Mouse (Mus musculus) left cerebral cortex, adult 8-10 months (tissue): ENCODE data around the gene Ttll5. TPM values are rescaled to one million over a fixed set of nuclear protein-coding genes. Genes with fewer than 3 reads are reported as not detected.

Source experiments
- DNase-seq, 2 experiments: peaks; one replicate each; pipeline ENCODE4 v3.0.0; 2022; ENCODE audit warnings: low spot score in 2 of 2
- total RNA-seq, 4 experiments: library from RNA; stranded (reverse); gene quantifications; 2 replicates each; pipeline ENCODE4 v1.2.4; 2022

Gene Ttll5
- 10 to 100 TPM; 42.6 to 50.6 (median 49.4) TPM for total RNA-seq

DNA sequence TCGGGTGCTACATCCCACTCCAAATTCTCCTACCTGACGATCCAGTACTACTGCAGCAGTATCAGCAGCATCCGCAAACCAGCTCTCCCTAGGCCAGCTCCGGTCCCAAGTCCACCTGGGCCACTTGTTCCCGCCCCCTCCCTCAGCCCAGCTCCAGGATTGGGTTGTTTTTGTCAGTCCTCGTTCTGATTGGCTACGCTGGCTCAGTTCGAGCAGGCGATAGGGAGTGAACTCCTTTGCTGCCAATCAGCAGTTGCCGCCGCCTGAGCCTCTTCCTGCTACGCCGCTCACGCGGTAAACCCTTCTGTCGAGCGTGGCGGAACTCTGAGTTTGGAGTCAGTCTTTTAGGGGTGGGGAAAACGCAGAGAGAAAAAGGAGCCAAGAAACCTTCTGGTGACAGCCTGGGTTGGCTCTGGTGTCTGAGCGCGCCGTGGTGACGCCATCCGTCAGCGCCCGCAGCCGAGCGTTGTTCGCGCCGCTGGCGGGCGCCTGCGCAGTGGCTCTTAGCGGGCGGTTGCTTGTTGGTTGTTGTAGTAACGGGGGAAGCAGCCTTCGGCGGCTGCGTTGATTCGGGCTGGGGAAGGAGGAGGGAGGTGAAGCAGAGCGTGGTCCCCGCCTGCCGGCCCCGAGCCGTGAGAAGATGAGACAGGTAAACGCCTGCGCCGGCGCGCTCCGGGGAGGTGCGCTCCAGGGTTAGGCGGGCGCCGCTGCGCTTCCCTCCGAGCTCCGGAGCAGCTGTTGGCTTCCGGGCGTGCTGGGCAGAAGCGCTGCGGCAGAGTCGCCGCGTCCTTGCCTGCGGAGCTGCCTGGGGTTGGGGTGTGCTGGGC lies at the start of gene Ttll5, which contains the start of gene Erg28:
Ttll5 (plus strand) TSS at position 222 of the 827 bp plus-strand sequence.
Erg28 (minus strand) TSS at position 113 of the 827 bp plus-strand sequence.
- DNase-seq = peak; percentile 96 to 98

DNA sequence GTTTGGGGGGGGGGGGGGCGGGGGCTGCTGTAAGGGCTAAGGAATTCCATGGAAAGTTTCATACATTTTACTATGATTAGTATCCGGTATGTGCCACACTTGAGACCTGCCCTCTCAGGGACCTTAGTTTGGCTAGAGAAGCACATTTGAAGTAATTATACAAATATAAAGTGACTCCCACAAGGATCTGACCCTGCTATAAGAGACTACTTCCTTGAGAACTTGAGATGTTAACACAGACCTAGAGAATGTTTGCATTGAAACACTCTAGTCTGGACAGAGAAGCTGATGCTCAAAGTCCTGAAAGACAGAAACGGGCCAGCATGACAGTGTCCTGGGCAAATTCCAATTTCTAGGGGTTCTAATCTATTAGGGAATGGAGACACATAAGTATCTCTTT lies 45.5 kb upstream of the Ttll5 start:
- DNase-seq = no peak

DNA sequence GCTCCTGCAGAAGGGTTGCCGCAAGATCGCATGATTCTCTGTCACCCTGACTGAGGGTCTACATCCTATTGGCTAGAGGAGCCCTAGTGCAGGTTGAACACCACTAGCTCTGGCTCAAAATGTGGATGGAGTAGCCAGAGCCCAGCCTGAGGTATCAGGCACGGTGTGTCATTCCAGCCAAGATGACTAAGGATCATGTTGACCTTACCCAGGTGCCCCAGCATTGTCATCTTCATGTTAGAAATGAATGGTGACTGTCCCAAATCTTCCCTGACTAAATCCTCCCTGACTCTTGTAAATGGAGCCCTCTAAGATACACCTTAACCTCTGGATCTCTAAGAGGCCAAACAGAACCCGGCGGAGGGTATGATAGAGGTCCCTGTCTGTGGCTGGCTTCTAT lies 44.8 kb upstream of the Ttll5 start:
- no peak for DNase-seq

DNA sequence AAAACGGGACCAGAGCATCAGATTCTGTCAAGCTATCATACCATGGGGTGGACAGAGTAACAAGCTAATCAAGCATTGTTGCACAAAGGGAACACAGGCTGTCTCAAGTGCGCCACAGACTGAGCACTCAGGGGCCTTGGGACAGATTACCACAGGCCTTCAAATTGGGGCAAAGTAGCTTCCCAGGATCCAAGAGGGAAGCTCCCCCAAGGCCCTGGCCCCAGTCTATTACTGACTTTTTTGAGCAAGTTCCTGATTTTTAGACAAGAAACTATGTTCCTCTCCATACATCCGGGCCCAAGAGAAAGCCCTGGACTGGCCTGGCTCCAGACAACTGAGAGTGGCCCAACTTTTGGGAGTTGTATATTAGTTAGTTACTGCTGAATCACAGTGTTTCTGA lies 42.9 kb upstream of the Ttll5 start:
- DNase-seq = no peak

DNA sequence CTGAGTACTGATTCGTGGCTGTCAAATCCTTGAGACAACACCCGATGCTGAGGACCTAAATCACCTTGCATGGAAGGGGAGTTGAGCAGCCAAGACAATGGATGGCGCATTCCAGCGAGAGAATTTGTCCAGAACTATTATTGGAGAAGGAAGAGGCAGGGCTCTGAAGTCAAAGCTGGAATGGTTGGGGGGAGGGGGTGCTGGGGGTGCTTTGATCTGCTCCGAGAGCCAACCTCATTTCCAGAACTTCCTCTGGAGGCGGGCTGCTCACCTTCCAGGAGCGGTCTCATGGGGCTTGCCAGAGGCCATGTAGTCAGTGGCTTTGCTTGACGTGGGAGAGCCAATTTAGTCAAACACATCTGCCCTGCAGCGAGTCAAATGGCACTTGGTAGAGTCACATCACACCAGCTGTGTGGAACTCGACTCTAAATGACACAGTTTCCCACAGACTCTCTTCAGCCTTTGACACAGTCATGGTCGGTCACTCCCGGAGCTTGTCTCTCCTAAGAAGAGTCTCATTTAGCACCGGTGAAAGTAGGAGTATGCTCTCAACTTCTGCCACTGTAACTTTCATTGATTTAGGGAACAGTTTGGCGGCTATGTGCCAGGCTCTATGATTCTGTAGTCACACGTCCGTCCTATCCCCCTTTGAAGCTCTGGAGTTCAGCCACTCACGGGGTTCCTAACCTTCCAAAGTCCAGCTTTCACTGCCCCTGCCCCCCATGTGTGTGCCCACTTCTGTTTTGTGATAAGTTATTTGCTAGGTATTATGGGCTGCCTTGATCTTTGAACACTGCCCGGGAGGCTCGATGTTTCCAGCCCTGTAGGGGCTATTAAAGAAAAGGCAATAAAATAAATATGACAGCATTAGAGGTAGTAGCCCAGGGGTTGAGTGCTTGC lies 39.3 kb upstream of the Ttll5 start:
- no peak for DNase-seq

DNA sequence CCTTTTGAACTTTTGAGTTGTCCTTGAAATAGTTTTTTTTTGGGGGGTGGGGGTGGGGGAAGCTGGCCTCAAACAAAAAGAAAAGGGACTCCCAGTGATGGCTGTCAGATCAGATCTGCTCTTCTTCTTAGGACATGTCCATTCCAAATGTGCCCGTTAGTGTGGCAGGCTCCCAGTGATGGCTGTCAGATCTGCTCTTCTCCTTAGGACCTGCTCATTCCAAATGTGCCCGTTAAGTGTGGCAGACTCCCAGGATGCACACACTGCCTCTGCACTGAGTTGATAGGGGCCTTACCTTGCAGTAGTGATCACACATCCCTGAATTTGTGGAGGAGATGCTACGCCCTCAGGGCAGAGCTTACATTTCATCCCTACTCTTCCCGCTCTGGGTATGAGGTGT lies 32.3 kb upstream of the Ttll5 start:
- DNase-seq = no peak

DNA sequence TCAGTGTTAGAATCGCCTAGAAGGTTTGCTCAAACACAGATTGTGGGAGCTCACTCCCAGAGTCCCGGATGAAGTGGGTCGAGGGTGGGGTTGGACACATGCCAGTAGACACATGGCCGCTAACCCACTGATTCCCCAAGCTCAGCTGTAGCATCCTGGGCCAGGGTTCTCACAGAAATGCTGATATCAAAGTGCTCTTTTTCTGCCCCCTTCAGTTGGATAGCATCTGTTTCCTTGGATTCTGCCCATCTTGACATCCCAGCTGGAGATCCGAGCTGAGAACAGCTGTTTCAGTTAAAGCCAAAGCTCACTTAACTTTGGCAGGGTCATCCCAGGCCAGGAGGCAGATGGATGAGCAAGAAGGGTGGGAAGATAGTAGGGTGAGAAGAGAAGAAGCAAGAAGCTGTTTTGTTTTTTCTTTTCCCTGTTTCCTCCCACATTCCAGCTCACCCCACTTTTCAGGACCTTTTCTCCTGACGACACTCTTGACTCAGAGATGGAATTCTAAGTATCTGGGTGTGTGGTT lies 31.6 kb upstream of the Ttll5 start:
- DNase-seq = peak in 1 of 2 experiments; percentile 29

DNA sequence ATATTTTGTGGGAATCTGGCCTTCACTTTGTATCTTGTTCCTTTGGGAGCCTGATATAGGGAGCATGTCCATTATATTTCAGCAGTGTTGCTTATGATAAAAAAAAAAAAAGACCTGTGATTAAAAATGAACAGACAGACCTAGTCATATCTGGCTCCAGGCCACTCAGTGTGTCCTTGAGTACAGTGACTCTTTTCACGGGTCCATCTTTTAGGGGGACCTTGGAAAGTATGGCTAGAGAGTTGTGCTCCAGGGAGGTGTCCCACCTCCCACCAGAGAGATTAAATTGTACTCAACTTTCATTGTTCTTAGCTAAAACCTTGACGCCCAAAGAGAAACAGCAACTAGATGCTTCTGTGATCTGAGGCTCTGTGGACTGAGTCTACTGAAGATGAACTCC lies 30.4 kb upstream of the Ttll5 start:
- no peak for DNase-seq

DNA sequence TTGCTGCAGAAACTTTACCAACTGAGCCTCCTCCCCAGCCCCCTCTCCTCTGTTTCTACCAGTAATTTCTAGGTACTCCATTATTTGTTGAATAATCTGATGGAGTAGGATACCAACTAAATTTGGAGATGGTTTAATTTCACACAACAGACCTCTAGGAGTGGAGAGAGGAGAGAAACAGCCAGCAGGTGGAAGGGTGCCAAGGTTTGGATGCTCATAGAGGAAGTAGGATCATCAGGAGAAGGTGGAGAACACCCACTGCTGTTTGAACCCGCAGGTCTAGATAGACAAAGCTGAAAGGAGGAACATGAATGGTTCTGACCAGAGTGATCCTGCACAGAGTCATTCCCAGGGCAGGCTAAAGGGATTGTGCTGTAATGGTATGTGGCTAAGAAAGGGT lies 28.9 kb upstream of the Ttll5 start:
- DNase-seq = no peak

DNA sequence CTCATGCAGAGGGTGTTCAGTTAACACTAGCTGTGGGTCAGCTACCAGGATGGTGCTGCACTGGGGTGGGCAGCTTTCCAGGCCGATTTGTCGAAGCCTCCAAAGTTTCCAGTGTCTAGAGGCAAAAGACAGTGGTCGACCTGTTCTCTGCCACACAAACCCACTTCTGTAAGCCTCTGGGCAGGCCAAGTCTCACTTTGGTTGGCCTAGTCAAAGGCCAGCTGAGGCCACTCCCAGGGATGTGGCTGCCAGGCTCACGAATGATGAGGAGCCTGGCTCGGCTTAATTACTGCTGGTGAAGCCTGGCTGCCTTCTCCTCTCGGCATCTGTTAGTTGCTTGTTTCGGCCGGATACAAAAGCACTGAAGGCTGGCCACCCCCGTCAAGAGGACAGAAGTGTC lies 24.4 kb upstream of the Ttll5 start:
- no peak for DNase-seq

DNA sequence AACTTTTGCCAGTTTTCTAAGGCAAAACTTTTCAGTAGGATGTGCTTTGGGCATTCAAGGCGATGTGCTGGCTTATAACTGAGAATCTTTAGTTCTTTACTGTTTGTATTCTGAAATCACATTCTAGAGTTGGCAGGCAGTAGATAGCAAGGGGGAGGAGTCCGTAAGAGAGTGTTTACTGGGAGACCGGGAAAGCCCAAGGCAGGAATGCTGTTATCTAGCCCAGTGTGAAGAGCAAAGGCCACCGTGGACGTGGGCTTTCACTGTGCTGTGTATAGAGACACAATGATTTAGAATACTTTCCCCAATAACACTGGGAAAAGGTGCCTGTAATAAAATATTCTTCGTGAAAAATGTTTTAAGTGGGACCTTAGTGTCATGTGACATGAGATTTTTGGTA lies 14.7 kb upstream of the Ttll5 start:
- DNase-seq = no peak

DNA sequence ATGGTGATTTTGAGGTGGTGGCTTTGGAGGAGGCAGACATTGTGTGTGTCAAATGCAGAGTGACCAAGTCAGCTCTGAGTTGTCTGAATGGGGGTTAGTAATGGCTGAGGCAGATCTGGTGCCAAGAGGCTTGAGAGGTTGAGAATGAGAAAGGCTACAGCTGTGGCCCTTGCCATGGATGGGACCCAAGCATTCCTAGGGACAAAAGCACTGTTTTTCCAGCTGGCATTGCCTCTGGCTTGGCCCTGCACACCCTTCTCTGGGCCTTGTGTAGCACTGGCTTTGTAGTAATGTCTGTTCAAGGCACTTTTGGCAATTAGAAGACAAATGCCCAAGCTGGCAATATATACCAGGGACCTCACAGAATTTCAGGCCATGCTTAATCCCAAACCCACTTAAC lies 13.5 kb upstream of the Ttll5 start:
- DNase-seq = no peak

DNA sequence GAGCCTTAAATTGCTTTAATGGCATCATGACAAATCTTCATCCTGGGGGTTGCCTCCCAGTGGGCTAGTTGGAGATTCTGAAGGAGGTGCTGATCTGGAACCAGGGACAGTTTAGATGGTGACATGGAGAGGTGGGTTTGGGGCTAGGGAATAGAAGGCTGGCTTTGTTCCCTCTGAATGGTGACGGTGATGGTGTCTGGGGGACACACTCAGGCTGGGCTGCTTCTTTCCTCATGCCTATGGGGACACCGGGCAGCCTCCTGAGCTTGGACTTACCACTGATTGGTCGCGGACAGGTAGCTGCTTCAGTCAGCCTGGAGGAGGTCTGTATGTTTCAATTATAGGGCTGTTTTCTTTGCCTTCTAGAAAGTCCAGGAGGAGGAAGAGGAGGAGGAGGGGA lies 12.8 kb upstream of the Ttll5 start:
- no peak for DNase-seq

DNA sequence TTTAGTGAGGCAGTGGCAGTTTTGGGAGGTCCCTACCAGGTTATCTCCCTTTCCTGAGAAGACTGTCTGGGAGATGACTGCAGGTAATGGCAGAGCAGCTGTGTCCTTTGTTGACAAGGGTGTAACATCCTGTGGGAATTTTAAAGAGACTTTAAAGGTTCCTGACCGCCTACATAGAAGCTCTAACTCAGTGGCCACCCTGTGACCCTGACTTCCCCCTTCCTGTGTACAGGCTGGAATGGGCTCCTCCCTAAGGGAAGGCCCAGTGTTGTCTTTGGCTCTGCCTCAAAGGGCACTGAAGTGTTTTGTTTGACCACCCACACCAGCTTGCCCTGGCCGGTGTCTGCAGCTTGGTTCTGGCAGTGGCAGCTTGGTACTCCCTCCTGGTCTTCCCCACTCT lies 10.9 kb upstream of the Ttll5 start:
- DNase-seq = no peak

DNA sequence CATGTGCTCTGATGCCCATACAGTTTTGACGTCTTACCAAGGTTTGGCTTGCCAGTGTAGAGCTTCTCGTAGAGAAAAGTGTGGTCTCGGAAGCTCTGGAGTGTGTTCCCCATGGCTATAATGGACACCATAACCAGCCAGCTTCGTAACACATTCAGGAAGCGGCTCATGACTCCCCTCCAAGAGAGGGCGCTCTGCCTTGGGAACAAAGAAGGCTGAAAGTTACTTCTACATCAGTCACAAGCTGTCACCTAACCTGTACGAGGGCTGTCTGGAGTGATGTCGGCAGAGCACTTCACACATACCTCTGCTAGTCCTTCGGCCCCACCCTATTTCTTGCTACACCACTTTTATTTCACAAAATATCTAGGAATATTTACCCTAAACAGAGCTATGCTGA lies 2.4 kb upstream of the Ttll5 start:
- DNase-seq = no peak

DNA sequence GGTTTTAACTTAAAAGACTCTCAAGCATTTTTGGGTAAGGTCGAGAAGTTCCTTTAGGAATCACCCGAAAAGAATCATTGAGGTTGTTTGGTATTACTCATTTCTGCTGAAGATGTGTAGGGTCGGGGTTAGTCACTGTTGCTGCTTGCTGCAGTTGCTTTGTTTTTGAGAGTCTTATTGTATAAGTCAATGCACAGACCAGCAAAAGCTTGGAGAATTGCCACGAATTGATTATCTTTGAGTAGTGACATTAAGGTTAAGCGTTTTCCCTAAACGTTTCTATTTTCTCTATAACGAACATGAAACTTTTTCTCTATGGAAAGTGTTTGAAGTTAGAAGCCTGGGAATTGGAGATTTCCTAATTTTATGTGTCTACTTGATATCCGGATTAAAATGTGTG lies 902 bp downstream of the Ttll5 start:
- DNase-seq = no peak

DNA sequence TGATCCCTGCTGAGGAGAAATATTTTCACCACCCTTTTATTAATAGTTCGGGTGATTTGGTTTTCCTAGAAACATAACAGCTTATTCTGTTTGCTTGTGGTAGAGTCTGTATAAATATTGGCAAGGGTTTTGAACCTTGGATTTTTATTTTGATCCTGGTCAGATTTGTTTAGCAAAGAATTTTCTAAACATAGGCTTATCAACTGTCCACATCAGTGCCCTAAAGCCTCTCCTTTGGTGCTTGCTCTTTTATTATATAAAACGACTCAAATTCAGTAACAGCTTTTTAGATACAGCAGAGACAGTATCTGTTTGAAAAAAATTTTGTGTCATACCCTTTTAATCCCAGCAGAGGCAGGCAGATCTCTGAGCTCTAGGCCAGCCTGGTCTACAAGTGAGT lies 1.4 kb downstream of the Ttll5 start:
- DNase-seq = no peak

DNA sequence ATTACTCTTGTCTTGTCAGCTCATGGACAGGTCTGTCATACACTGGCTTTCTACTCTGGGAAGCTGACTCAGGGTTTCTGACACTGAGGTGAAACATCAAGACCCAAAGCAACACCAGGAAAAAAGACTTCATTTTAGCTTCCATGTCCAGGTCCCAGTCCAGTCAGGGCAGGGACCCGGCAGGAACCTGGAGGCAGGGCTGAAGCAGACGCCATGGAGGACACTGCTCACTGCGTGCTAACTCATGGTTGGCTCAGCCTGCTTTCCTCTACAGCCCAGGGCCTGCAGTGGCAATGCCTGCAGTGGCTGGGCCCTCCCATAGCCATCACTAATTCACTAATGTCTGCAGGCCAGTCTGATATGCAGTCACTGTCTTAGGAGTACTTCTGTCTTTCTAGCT lies 4.4 kb downstream of the Ttll5 start:
- DNase-seq = no peak

DNA sequence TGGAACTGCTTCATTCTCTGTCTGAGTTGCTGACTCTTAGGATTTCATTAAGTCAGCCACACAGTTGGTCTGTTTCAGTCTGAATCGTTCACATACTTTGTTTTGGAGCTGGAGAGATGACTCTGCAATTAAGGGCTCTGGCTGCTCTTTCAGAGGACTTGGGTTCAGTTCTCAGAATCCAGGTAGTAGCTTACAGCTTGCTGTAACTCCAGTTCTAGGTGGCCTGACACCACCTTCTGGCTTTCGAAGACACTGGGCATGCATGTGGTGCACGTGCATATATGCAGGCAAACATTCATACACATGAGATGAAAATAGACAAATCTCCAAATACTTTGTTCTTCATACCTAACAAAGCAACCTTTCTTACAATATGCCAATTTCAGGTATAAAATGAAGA lies 5.4 kb downstream of the Ttll5 start:
- no peak for DNase-seq

DNA sequence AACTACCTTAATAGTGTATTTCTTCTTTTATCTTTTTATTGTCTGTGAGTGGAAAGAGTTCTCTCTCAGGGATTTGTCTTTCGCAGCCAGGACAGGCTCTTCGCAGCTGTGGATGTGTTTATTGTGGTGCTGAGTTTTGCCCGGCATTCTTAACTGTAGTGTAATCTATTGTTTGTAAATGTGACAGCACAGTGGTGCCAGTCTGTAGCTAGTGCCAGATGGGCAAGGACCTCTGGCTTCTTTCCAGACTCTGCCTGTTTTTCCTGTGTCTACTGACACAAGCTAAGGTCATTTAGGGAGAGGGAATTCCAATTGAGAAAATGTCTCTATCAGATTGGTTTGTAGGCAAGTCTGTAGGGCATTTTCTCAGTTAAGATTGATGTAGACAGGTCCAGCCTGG lies 6.2 kb downstream of the Ttll5 start:
- peak in 1 of 2 experiments; percentile 39 for DNase-seq

DNA sequence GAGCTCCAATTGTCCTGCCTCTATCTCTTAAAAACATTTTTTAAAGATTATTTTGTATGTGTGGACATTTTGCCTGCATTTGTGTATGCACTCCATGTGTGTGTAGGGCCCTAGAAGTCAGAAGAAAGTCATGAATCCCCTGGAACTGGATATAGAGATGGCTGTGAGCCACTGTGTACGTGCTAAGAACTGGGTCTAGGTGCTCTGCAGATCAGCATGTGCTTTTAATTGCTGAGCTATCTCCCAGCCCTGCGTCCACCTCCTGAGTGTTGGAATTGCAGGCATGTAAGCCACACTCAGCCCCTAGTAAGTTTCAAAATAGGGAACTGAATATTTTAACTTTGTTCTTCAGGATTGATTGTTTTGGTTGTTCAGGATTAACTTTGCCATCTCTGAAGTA lies 10.1 kb downstream of the Ttll5 start:
- no peak for DNase-seq

DNA sequence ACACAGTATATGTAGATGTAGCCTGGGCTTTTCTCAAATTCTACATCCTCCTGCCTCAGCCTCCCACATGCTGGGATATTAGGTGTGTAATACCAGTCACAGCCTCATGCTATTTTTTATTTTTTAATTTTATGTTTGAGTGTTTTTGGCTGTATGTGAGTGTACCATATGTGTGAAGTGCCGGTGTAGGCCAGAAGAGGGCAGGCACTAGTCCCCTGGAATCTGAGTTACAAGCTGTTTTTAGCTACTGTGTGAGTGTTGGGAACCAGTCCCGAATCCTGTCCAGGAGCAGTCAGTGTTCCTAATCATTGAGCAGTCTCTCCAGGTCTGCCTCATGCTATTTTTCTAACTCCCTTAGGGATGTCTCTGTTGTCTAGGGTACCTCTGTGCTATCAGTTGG lies 13.3 kb downstream of the Ttll5 start:
- DNase-seq = no peak
